Mouse (Mus musculus) naive thymus-derived CD4-positive, alpha-beta T cell, adult 2 months (primary cell): Measurements from ENCODE around the gene Phactr1.

ENCODE experiments used
- DNase-seq: peaks from one replicate; pipeline ENCODE4 v3.0.0-alpha.2; 2011; ENCODE audit warnings: low read depth

Gene Phactr1

GRCm38 (mm10) chr13:43183248-43184055, 503.0 kb downstream of the Phactr1 start:
- no peak for DNase-seq

DNA sequence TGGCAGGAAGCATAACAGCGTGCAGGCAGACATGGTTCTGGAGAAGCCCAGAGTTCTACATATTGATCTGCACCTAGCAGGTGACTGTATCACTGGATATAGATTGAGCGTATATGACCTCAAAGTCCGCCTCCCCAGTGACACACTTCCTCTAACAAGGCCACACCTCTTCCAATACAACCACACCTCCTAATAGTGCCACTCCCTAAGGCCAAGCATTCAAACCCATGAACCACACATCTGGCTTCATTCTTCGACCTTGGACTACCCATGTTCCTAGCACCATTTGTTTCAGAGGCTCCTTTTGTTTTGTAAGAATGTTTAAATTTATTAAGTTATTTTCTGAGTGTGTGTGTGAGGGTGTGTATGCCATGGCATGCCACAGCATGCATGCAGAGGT, 507.3 kb downstream of the Phactr1 start:
- DNase-seq, result no peak
